25 mouse cellular contexts compared by ENCODE assay signal in genomic region chr7:87661794-87662193, GRCm38 (mm10).
"Had no signal": no experiment of that assay in that cellular context is flagged by ENCODE, and none has a peak within 500 bp of the region (broad histone marks: within the 10 kb centered on the region; RNA-seq: fewer than 3 reads in every experiment).

No protein-coding gene starts in this region.

- DNase-seq: gastrocnemius, postnatal 14 days; gastrocnemius, postnatal 36 days; heart, adult 11 months; heart, adult 2 months; heart, postnatal 14 days; heart, postnatal 36 days; kidney, adult 11 months; kidney, adult 2 months; kidney, adult 9 months; kidney, postnatal 14 days; kidney, postnatal 36 days; left cerebral cortex, postnatal 4 days; lung, adult 18-20 months had no signal

- H3K4me3 ChIP-seq: heart, adult 2 months; heart, embryonic 13.5 days; heart, embryonic 15.5 days; hindbrain, embryonic 13.5 days; hindbrain, embryonic 15.5 days; kidney, embryonic 15.5 days; limb, embryonic 13.5 days; limb, embryonic 15.5 days; liver, embryonic 12.5 days had no signal

- ATAC-seq: hindbrain, postnatal 0 days; intestine, embryonic 16.5 days; liver, embryonic 12.5 days had no signal

- H3K27ac ChIP-seq: heart, adult 2 months; heart, embryonic 13.5 days; heart, embryonic 15.5 days; hindbrain, embryonic 13.5 days; hindbrain, embryonic 15.5 days; hindbrain, postnatal 0 days; kidney, embryonic 15.5 days; kidney, postnatal 0 days; limb, embryonic 13.5 days; limb, embryonic 15.5 days; liver, embryonic 12.5 days; liver, embryonic 14.5 days had no signal
